Mouse (Mus musculus): ENCODE data around the gene Rasef.

- TF ChIP-seq GATA1 (IDR thresholded peaks at IDR 0.05; ENCODE audit: borderline replicate concordance, low read length) (no peak), FLI1 (IDR thresholded peaks at IDR 0.05; ENCODE audit: low read length) (no peak)
Measured at GRCm38 (mm10) chr4:73772028-73772427, 18.8 kb downstream of the Rasef start.
